Mouse (Mus musculus): Measurements from ENCODE around the gene Mrpl14. TPM values are rescaled to one million over a fixed set of nuclear protein-coding genes. Genes with fewer than 3 reads are reported as not detected.
A peak's percentile ranks its signal among the peaks of the same experiment; 100 is the strongest.

The Mrpl14 gene
- total and polyA plus RNA-seq, 2 experiments from 2014 or later: 98.0 to 152 TPM

GRCm38 (mm10) chr17:45701236-45701591 is 15.1 kb downstream of the Mrpl14 start:
- Histone ChIP-seq H3K9ac (replicated peaks; ENCODE audit: low read depth, low read length) (peak overlapping the region; percentile 13; the same call in 1 of the 2 replicates), H3K4me3 (ENCODE audit: low read depth, low read length) (no peak overlapping the region), H3K4me1 (ENCODE audit: control insufficient read depth, insufficient read depth) (peaks cover 8% of the 10 kb centered on the region; the same call in 1 of the 2 replicates), H3K27me3 (ENCODE audit: control insufficient read depth, insufficient read depth, low read length) (no peaks in the 10 kb centered on the region), H3K36me3 (replicated peaks; ENCODE audit: control insufficient read depth, insufficient read depth, low read length) (peaks cover 10% of the 10 kb centered on the region; the same call in 1 of the 2 replicates), H3K9me3 (replicated peaks; ENCODE audit: control insufficient read depth, low read length) (no peaks in the 10 kb centered on the region), H3K4me2 (ENCODE audit: low read depth, low read length) (no peak overlapping the region), H3K27ac (ENCODE audit: low read depth) (peak overlapping the region; percentile 83)
- ATAC-seq (ENCODE audit: insufficient read depth, low read depth) (0 out of 2 replicates have a peak, but pooled peaks have one; percentile 7), DNase-seq (ENCODE audit: low spot score) (no peak)
- 58% methylated on average over 9 of the region's 9 CpGs for whole genome bisulfite sequencing
- TF ChIP-seq EP300 (IDR thresholded peaks at IDR 0.05; ENCODE audit: low read depth) (no peak), CTCF (IDR thresholded peaks at IDR 0.05; ENCODE audit: low read depth) (no peak)

- no peak for TF ChIP-seq CTCF (IDR thresholded peaks at IDR 0.05; ENCODE audit: low read depth)
- no peak for TF ChIP-seq EP300 (IDR thresholded peaks at IDR 0.05; ENCODE audit: low read depth)
- H3K27ac ChIP-seq (ENCODE audit: low read depth): no peak overlapping the region
- no peak for ATAC-seq (ENCODE audit: insufficient read depth, low read depth)
These were observed 16.1 kb downstream of the Mrpl14 start for GRCm38 (mm10) chr17:45702254-45702653.

GRCm38 (mm10) chr17:45703187-45703586 is 17.1 kb downstream of the Mrpl14 start:
- ATAC-seq (ENCODE audit: insufficient read depth, low read depth) (no peak), DNase-seq (ENCODE audit: low spot score) (no peak)
- Histone ChIP-seq H3K4me3 (ENCODE audit: low read depth, low read length) (no peak overlapping the region), H3K9me3 (replicated peaks; ENCODE audit: control insufficient read depth, low read length) (no peaks in the 10 kb centered on the region), H3K9ac (replicated peaks; ENCODE audit: low read depth, low read length) (no peak overlapping the region), H3K4me2 (ENCODE audit: low read depth, low read length) (no peak overlapping the region), H3K27me3 (ENCODE audit: control insufficient read depth, insufficient read depth, low read length) (no peaks in the 10 kb centered on the region), H3K27ac (ENCODE audit: low read depth) (no peak overlapping the region), H3K4me1 (ENCODE audit: control insufficient read depth, insufficient read depth) (peaks cover 8% of the 10 kb centered on the region; the same call in 1 of the 2 replicates), H3K36me3 (replicated peaks; ENCODE audit: control insufficient read depth, insufficient read depth, low read length) (peaks cover 5% of the 10 kb centered on the region; the same call in 1 of the 2 replicates)
- WGBS: 58% methylated on average over 7 of the region's 7 CpGs
- TF ChIP-seq CTCF (IDR thresholded peaks at IDR 0.05; ENCODE audit: low read depth): no peak
- no peak for TF ChIP-seq EP300 (IDR thresholded peaks at IDR 0.05; ENCODE audit: low read depth)

More at GRCm38 (mm10) chr17:45702254-45702653, 16.1 kb downstream of the Mrpl14 start:
- Histone ChIP-seq H3K4me1 (ENCODE audit: control insufficient read depth, insufficient read depth) (peaks cover 8% of the 10 kb centered on the region; the same call in 1 of the 2 replicates), H3K4me2 (ENCODE audit: low read depth, low read length) (no peak overlapping the region), H3K9me3 (replicated peaks; ENCODE audit: control insufficient read depth, low read length) (no peaks in the 10 kb centered on the region), H3K4me3 (ENCODE audit: low read depth, low read length) (no peak overlapping the region), H3K9ac (replicated peaks; ENCODE audit: low read depth, low read length) (no peak overlapping the region), H3K36me3 (replicated peaks; ENCODE audit: control insufficient read depth, insufficient read depth, low read length) (peaks cover 10% of the 10 kb centered on the region; the same call in 1 of the 2 replicates), H3K27me3 (ENCODE audit: control insufficient read depth, insufficient read depth, low read length) (no peaks in the 10 kb centered on the region)
- 64% methylated on average over 4 of the region's 4 CpGs for WGBS
- DNase-seq (ENCODE audit: low spot score): no peak

- DNase-seq (ENCODE audit: low spot score) (no peak), ATAC-seq (ENCODE audit: insufficient read depth, low read depth) (no peak)
- no peak overlapping the region for H3K4me2 ChIP-seq (ENCODE audit: low read depth, low read length)
- 0 out of 2 replicates have a peak, but pooled peaks cover 5% of the 10 kb centered on the region for H3K4me1 ChIP-seq (ENCODE audit: control insufficient read depth, insufficient read depth)
- WGBS: 66% methylated on average over 5 of the region's 5 CpGs
- no peak overlapping the region for H3K4me3 ChIP-seq (ENCODE audit: low read depth, low read length)
- no peaks in the 10 kb centered on the region for H3K27me3 ChIP-seq (ENCODE audit: control insufficient read depth, insufficient read depth, low read length)
- no peak for TF ChIP-seq CTCF (IDR thresholded peaks at IDR 0.05; ENCODE audit: low read depth)
- no peak for TF ChIP-seq EP300 (IDR thresholded peaks at IDR 0.05; ENCODE audit: low read depth)
- no peak overlapping the region for H3K27ac ChIP-seq (ENCODE audit: low read depth)
- H3K36me3 ChIP-seq (replicated peaks; ENCODE audit: control insufficient read depth, insufficient read depth, low read length): no peaks in the 10 kb centered on the region
- H3K9ac ChIP-seq (replicated peaks; ENCODE audit: low read depth, low read length): no peak overlapping the region
- no peaks in the 10 kb centered on the region for H3K9me3 ChIP-seq (replicated peaks; ENCODE audit: control insufficient read depth, low read length)
These were observed 20.7 kb downstream of the Mrpl14 start for GRCm38 (mm10) chr17:45706796-45707195.

GRCm38 (mm10) chr17:45707376-45707775 is 21.3 kb downstream of the Mrpl14 start:
- Histone ChIP-seq H3K27ac (ENCODE audit: low read depth) (no peak overlapping the region), H3K9me3 (replicated peaks; ENCODE audit: control insufficient read depth, low read length) (no peaks in the 10 kb centered on the region), H3K4me3 (ENCODE audit: low read depth, low read length) (no peak overlapping the region), H3K36me3 (replicated peaks; ENCODE audit: control insufficient read depth, insufficient read depth, low read length) (no peaks in the 10 kb centered on the region), H3K9ac (replicated peaks; ENCODE audit: low read depth, low read length) (no peak overlapping the region), H3K4me1 (ENCODE audit: control insufficient read depth, insufficient read depth) (0 out of 2 replicates have a peak, but pooled peaks cover 5% of the 10 kb centered on the region), H3K4me2 (ENCODE audit: low read depth, low read length) (no peak overlapping the region), H3K27me3 (ENCODE audit: control insufficient read depth, insufficient read depth, low read length) (no peaks in the 10 kb centered on the region)
- ATAC-seq (ENCODE audit: insufficient read depth, low read depth) (no peak), DNase-seq (ENCODE audit: low spot score) (no peak)
- TF ChIP-seq CTCF (IDR thresholded peaks at IDR 0.05; ENCODE audit: low read depth): 0 out of 2 replicates have a peak, but pooled peaks have one; percentile 10
- no peak for TF ChIP-seq EP300 (IDR thresholded peaks at IDR 0.05; ENCODE audit: low read depth)
- WGBS: 28% methylated on average over 3 of the region's 3 CpGs

GRCm38 (mm10) chr17:45708179-45708578 is 22.1 kb downstream of the Mrpl14 start:
- H3K4me3 ChIP-seq (ENCODE audit: low read depth, low read length): no peak overlapping the region
- H3K36me3 ChIP-seq (replicated peaks; ENCODE audit: control insufficient read depth, insufficient read depth, low read length): no peaks in the 10 kb centered on the region
- no peaks in the 10 kb centered on the region for H3K9me3 ChIP-seq (replicated peaks; ENCODE audit: control insufficient read depth, low read length)
- DNase-seq (ENCODE audit: low spot score) (no peak), ATAC-seq (ENCODE audit: insufficient read depth, low read depth) (no peak)
- H3K4me2 ChIP-seq (ENCODE audit: low read depth, low read length): no peak overlapping the region
- H3K4me1 ChIP-seq (ENCODE audit: control insufficient read depth, insufficient read depth): 0 out of 2 replicates have a peak, but pooled peaks cover 5% of the 10 kb centered on the region
- no peak overlapping the region for H3K27ac ChIP-seq (ENCODE audit: low read depth)
- no peaks in the 10 kb centered on the region for H3K27me3 ChIP-seq (ENCODE audit: control insufficient read depth, insufficient read depth, low read length)
- no peak overlapping the region for H3K9ac ChIP-seq (replicated peaks; ENCODE audit: low read depth, low read length)
- 72% methylated on average over 8 of the region's 8 CpGs for WGBS
- TF ChIP-seq CTCF (IDR thresholded peaks at IDR 0.05; ENCODE audit: low read depth) (no peak), EP300 (IDR thresholded peaks at IDR 0.05; ENCODE audit: low read depth) (no peak)
